Mouse (Mus musculus) midbrain, embryonic 10.5 days (tissue): Measurements from ENCODE around the gene Bglap3. TPM values are rescaled to one million over a fixed set of nuclear protein-coding genes. Genes with fewer than 3 reads are reported as not detected.
"Not testable (repeated sequence)": the region's sequence is repeated elsewhere in the genome, so short reads cannot be mapped to it uniquely, and the experiment has no call there.

ENCODE experiments used
- DNase-seq: peaks from one replicate; pipeline ENCODE4 v3.0.0-alpha.2; 2017; ENCODE audit warnings: low spot score
- H3K27ac ChIP-seq: fragments of 300-500 bp; sonication (generic); replicated peaks from 2 replicates; pipeline ENCODE4 v1.5.1; 2016; ENCODE audit warnings: mild to moderate bottlenecking
- H3K27me3 ChIP-seq: fragments of 300-500 bp; sonication (generic); 2 replicates; pipeline ENCODE4 v1.6.1; 2016; ENCODE audit warnings: low read depth, mild to moderate bottlenecking; ENCODE audit not compliant: poor library complexity, severe bottlenecking
- H3K36me3 ChIP-seq: fragments of 300-500 bp; sonication (generic); 2 replicates; pipeline ENCODE4 v1.6.1; 2016; ENCODE audit warnings: mild to moderate bottlenecking, moderate library complexity
- H3K4me1 ChIP-seq: fragments of 300-500 bp; sonication (generic); 2 replicates; pipeline ENCODE4 v1.6.1; 2016
- H3K4me3 ChIP-seq: fragments of 300-500 bp; sonication (generic); 2 replicates; pipeline ENCODE4 v1.5.1; 2016; ENCODE audit warnings: mild to moderate bottlenecking, moderate library complexity
- H3K9me3 ChIP-seq: fragments of 300-500 bp; sonication (generic); replicated peaks from 2 replicates; pipeline ENCODE4 v1.6.1; 2016; ENCODE audit warnings: mild to moderate bottlenecking
- WGBS: fragments of 180-500 bp; shearing (Covaris S2); methylation state at CpG from one replicate; pipeline ENCODE4 v1.1.7; 2016; 5-methylcytosine and 5-hydroxymethylcytosine counted together
- polyA plus RNA-seq: library from polyadenylated mRNA; unstranded; fragments of >200 nt; fragmentation: Nextera tagmentation; extraction: Ambion mirVana; gene quantifications from 2 replicates; pipeline ENCODE4 v1.2.1, GENCODE M21; 2016

The Bglap3 gene
- polyA plus RNA-seq, 1 experiment from 2014 or later: 0.27 TPM

DNA sequence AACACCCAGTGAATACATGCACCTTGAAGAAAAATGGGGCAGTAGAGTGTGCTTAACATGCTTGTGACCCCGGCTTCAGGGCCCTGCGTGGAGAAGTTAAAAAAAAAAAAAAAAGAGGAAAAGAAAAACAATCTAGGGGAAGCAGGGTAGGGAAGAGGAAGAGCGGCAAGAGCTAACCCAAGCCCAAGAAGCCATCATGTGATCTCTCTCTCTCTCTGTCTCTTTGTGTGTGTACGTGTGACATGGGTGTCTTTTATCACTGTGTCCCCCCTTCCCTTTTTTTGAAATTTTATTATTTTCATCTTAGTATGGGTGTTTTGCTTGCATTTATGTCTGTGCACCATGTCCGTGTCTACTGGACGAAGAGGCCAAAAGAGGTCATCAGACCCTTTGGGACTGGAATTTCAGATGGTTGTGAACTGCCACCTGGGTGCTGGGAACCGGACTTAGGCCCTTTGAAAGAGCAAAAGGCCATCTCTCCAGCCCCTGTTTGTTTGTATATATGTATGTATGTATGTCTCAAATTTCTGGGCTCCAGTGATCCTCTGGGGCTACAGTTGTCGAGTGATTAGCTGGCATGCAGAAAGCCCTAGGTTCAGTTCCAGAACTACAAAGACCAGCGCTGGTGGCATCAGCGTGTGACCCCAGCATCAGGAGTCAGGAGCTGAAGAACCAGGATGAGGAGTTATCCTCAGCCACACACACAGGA, 31.1 kb upstream of the Bglap3 start:
- no peaks in the 10 kb centered on the region for H3K9me3 ChIP-seq
- no peak overlapping the region for H3K27ac ChIP-seq
- no peak overlapping the region for H3K4me3 ChIP-seq
- H3K4me1 ChIP-seq: peaks cover 23% of the 10 kb centered on the region
- H3K36me3 ChIP-seq: peaks cover 53% of the 10 kb centered on the region
- 93% methylated on average over 10 of the region's 10 CpGs for WGBS
- no peaks in the 10 kb centered on the region for H3K27me3 ChIP-seq
- no peak for DNase-seq

DNA sequence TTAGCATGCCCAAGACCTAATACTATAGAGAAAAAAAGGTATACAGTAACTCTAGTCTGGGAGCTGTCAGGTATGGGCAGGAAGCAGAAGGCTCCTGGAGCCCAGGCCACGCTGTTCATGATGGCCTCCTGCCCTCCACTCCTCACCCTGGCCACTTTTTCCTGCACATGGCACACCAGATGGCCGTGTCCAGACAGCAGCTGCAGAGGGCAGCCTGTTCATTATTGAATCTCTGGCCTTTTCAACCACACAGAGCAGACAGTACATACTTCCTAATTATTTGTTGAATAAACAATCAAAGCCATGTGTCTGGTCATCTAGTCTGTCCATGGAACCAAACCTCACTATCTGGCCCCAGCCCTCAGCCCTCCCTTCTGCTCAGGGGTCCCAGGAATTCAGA, 26.1 kb upstream of the Bglap3 start:
- Histone ChIP-seq H3K27me3 (no peaks in the 10 kb centered on the region), H3K4me1 (no peaks in the 10 kb centered on the region), H3K27ac (0 out of 2 replicates have a peak overlapping the region, but pooled peaks have one; percentile 28), H3K36me3 (peaks cover 89% of the 10 kb centered on the region), H3K4me3 (no peak overlapping the region), H3K9me3 (no peaks in the 10 kb centered on the region)
- DNase-seq: no peak
- WGBS: 81% methylated on average over 2 of the region's 2 CpGs

GRCm38 (mm10) chr3:88395742-88396141, 23.2 kb upstream of the Bglap3 start:
- Histone ChIP-seq H3K4me1 (no peaks in the 10 kb centered on the region), H3K27ac (no peak overlapping the region), H3K9me3 (no peaks in the 10 kb centered on the region), H3K27me3 (no peaks in the 10 kb centered on the region), H3K36me3 (peaks cover 88% of the 10 kb centered on the region), H3K4me3 (no peak overlapping the region)
- no peak for DNase-seq
- WGBS: 95% methylated on average over 8 of the region's 8 CpGs

- Histone ChIP-seq H3K36me3 (peaks cover 88% of the 10 kb centered on the region), H3K9me3 (no peaks in the 10 kb centered on the region), H3K27me3 (no peaks in the 10 kb centered on the region), H3K4me3 (no peak overlapping the region), H3K4me1 (no peaks in the 10 kb centered on the region), H3K27ac (no peak overlapping the region)
- WGBS: 96% methylated on average over 6 of the region's 6 CpGs
- no peak for DNase-seq
Measured at GRCm38 (mm10) chr3:88395288-88395687, 22.7 kb upstream of the Bglap3 start.

GRCm38 (mm10) chr3:88393776-88394375, 21.3 kb upstream of the Bglap3 start:
- 93% methylated on average over 9 of the region's 9 CpGs for WGBS
- no peaks in the 10 kb centered on the region for H3K27me3 ChIP-seq
- peaks cover 83% of the 10 kb centered on the region for H3K36me3 ChIP-seq
- no peaks in the 10 kb centered on the region for H3K9me3 ChIP-seq
- no peaks in the 10 kb centered on the region for H3K4me1 ChIP-seq
- H3K4me3 ChIP-seq: no peak overlapping the region
- no peak for DNase-seq
- H3K27ac ChIP-seq: no peak overlapping the region

DNA sequence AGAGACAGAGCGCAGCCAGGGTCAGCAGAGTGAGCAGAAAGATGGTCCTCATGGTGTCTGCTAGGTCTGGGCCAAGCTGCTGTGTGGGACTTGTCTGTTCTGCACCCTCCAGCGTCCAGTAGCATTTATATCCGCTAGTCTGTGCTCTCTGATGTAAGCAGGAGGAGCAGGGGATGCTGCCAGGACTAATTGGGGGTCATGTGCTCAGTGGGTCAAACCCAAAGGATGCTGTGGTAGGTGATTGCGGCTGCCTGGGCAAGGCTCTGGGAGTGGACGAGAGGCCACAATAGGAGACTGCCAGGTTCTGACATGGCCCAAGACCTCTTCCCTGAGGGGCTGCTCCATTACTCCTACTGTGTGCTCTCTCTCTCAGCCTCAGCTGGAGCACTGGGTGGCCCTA, 11.8 kb upstream of the Bglap3 start, which contains the start of gene Bglap:
Bglap (minus strand) TSS at position 101 of the 400 bp plus-strand sequence.
- Histone ChIP-seq H3K27ac (no peak within 1 kb of the TSS), H3K27me3 (no peaks in the 10 kb centered on the region), H3K4me3 (no peak within 1 kb of the TSS), H3K9me3 (no peaks in the 10 kb centered on the region), H3K36me3 (no peaks in the 10 kb centered on the region), H3K4me1 (peaks cover 10% of the 10 kb centered on the region)
- WGBS: 82% methylated on average over 5 of the region's 5 CpGs
- no peak for DNase-seq

GRCm38 (mm10) chr3:88382383-88382782, 9.8 kb upstream of the Bglap3 start:
- H3K4me3 ChIP-seq, H3K4me1 ChIP-seq, H3K36me3 ChIP-seq, H3K27me3 ChIP-seq, H3K9me3 ChIP-seq, DNase-seq, H3K27ac ChIP-seq: not testable (repeated sequence)
- 56% methylated on average over 3 of the region's 7 CpGs for WGBS

GRCm38 (mm10) chr3:88381389-88382315, 9.1 kb upstream of the Bglap3 start:
- H3K36me3 ChIP-seq, H3K9me3 ChIP-seq, H3K27me3 ChIP-seq: not testable (repeated sequence)
- peak; percentile 59 for DNase-seq
- peak overlapping the region; percentile 43 for H3K4me3 ChIP-seq
- H3K4me1 ChIP-seq: peaks cover 11% of the 10 kb centered on the region
- peak overlapping the region; percentile 80 for H3K27ac ChIP-seq
- 8% methylated on average over 22 of the region's 22 CpGs for WGBS

DNA sequence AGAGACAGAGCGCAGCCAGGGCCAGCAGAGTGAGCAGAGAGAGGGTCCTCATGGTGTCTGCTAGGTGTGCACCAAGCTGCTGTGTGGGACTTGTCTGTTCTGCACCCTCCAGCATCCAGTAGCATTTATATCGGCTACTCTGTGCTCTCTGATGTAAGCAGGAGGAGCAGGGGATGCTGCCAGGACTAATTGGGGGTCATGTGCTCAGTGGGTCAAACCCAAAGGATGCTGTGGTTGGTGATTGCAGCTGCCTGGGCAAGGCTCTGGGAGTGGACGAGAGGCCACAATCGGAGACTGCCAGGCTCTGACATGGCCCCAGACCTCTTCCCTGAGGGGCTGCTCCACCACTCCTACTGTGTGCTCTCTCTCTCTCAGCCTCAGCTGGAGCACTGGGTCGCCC, 6.1 kb upstream of the Bglap3 start, which contains the start of gene Bglap2:
Bglap2 (minus strand) TSS at position 101 of the 400 bp plus-strand sequence.
- not testable (repeated sequence) for H3K27me3 ChIP-seq, H3K9me3 ChIP-seq, H3K27ac ChIP-seq, H3K4me3 ChIP-seq, H3K36me3 ChIP-seq, DNase-seq
- H3K4me1 ChIP-seq: peaks cover 22% of the 10 kb centered on the region
- 78% methylated on average over 5 of the region's 5 CpGs for WGBS

- peaks cover 17% of the 10 kb centered on the region for H3K4me1 ChIP-seq
- not testable (repeated sequence) for H3K9me3 ChIP-seq, DNase-seq, H3K27me3 ChIP-seq, H3K4me3 ChIP-seq, H3K36me3 ChIP-seq
- peak overlapping the region; percentile 65; the same call in 1 of the 2 replicates for H3K27ac ChIP-seq
- 32% methylated on average over 7 of the region's 7 CpGs for WGBS
Measured at GRCm38 (mm10) chr3:88376644-88377043, 4.1 kb upstream of the Bglap3 start.

DNA sequence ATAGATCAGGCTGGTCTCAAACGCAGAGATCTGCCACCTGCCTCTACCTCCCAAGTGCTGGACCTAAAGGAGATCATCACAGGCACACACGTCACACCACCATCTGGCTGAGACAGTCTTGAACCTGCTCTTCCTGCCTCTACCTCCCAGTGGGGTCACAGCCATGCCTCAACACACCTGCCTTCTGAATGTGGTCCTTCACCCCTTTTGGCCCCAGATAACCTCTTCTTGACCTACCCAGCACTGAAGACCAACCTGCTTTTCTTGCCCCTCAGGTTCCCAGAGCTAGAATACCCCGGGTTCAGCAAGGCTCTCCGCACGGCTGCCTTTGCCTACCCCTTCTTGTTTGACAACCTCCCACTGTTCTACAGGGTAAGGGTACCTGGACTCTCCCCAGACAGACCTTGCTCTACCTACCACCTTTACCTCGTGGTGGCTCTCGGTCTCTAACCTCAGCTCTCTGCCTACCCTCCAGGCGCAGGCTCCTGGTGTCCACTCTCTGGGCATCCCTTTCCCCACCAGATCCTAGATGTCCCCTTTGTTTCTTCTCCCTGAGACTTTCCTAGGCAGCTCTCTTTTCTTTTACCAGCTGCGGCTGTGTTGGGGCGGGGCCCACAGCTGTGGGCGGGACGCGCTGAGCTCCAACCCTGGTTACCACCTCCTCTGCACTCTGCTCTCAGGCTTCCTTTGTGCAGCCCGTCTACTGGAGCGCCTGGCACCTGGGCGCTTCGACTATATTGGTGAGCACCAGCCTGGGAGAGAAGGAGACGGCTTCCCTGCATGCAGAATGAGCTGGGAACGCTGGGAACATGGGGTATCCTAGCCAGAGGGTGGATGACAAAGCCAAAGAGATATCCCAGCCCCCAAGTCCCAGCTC, 3.4 kb upstream of the Bglap3 start:
- DNase-seq: peak; percentile 63
- H3K36me3 ChIP-seq, H3K9me3 ChIP-seq, H3K27me3 ChIP-seq: not testable (repeated sequence)
- H3K4me1 ChIP-seq: peaks cover 12% of the 10 kb centered on the region
- H3K4me3 ChIP-seq: peak overlapping the region; percentile 29; the same call in 1 of the 2 replicates
- peak overlapping the region; percentile 65 for H3K27ac ChIP-seq
- 12% methylated on average over 19 of the region's 19 CpGs for WGBS

DNA sequence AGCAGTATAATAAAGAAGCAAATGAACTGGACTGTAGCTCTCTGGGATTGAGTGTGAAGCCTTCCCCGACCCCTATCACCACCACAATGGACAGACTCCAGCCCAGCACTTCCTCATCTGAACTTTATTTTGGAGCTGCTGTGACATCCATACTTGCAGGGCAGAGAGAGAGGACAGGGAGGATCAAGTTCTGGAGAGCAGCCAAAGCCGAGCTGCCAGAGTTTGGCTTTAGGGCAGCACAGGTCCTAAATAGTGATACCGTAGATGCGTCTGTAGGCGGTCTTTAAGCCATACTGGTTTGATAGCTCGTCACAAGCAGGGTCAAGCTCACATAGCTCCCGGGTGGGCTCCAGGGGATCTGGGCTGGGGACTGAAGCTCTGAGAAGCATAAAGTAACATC, 4.0 kb downstream of the Bglap3 start:
- peaks cover 12% of the 10 kb centered on the region for H3K9me3 ChIP-seq
- not testable (repeated sequence) for H3K27ac ChIP-seq, DNase-seq, H3K36me3 ChIP-seq, H3K4me3 ChIP-seq
- H3K27me3 ChIP-seq: peaks cover 37% of the 10 kb centered on the region
- 91% methylated on average over 7 of the region's 7 CpGs for WGBS
- peaks cover 27% of the 10 kb centered on the region for H3K4me1 ChIP-seq
